Mouse (Mus musculus): ENCODE measurements at regions not wholly inside any gene's neighbourhood (a gene's known extent, or its start where the extent isn't known, plus 50 kb on each side); places are given as distances from the start of the nearest gene placed in this dataset.

- TF ChIP-seq CTCF (conservative IDR thresholded peaks at IDR 0.05; ENCODE audit: low read length) (no peak), NANOG (IDR thresholded peaks at IDR 0.05; ENCODE audit: borderline replicate concordance, low read length) (no peak)
These were observed 68.5 kb upstream of the Fer start for GRCm38 (mm10) chr17:63794352-63794751.
